1 mouse cellular context compared by ENCODE assay signal in the genomic region with DNA sequence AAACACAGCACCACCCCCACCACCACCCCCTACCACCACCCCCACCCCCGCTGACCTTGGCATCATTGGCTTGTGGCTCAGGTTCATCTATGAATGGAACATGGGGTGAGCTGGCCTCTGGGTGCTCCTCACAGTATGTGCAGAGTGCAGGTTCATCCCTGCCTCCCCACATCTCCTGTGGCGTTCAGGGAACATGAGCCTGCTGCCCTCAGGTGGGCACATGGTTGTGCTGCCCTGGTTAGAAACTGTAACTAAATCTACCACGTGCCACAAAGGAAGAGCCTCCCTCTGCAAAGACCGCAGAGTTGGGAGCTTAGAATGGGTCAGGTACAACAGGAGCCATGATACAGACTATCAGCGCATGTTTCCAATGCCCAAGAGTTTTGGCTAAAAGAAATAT.
TF ChIP-seq lines count a peak whose summit lies in the region.

No protein-coding gene starts in this region.

TF ChIP-seq in CH12.LX, 34 proteins besides CTCF, POLR2A, EP300 and RAD21 (continued from another document):
- TF ChIP-seq E2F4 (IDR thresholded peaks at IDR 0.05; ENCODE audit: insufficient replicate concordance, low read depth, low read length): no peak
- no peak for TF ChIP-seq NELFE (IDR thresholded peaks at IDR 0.05; ENCODE audit: low read depth, low read length)
- TF ChIP-seq RCOR1 (conservative IDR thresholded peaks at IDR 0.05; ENCODE audit: low read depth, low read length): no peak
TF ChIP-seq in CH12.LX: peak in this region for 0.
